Comparison of ENCODE assay signal across 8 mouse cellular contexts in the genomic region with DNA sequence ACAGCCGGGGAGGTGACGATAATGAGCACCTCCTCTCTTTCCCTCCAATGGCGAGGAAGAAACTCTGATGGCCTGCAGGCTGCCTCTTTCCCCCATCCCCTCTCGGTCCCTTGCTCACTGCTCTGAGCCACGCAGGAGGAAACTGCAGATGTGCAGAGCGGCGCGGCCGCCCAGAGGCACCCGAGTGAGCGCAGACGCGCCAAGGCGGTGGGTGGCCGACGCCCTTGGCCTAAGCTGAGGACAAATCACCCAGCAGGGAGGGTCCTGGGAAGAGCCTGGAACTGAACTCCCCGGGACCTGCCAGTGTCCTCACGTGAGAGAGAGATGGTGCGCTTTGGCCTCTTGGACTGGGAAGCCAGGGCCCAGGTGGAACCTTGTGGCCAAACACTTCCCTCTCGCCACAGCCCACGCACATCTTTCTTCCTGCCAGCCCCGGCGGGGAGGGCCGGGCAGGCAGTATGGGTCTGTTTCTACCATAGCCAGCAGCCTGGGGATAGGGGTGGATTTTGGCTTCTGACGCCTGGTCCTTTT.
A peak's percentile ranks its signal among the peaks of the same experiment; 100 is the strongest.
DNase-seq lines count a peak whose midpoint lies in the region; ATAC-seq and TF ChIP-seq lines count a peak whose summit lies in the region.
"Had no signal": no experiment of that assay in that cellular context is flagged by ENCODE, and none has a peak within 500 bp of the region (broad histone marks: within the 10 kb centered on the region; RNA-seq: fewer than 3 reads in every experiment).

No protein-coding gene starts in this region.

- WGBS in embryonic facial prominence, embryonic 11.5 days = 2% methylated on average over 25 of the region's 25 CpGs
- WGBS in heart, adult 2 months = 18% methylated on average over 25 of the region's 25 CpGs
- WGBS in neural tube, embryonic 14.5 days = 5% methylated on average over 24 of the region's 25 CpGs

- no peaks in the 10 kb centered on the region for H3K79me2 ChIP-seq in heart, adult 2 months (replicated peaks; ENCODE audit: control insufficient read depth, insufficient read depth, low read length)

- intact Hi-C loops in heart, adult 2 months (cut with DNase I) = loop anchor here (1.0 to 5.0 kb wide), 2 partner anchors 294 to 360 kb away; a partner anchor contains a TSS

- H3K36me3 ChIP-seq in embryonic facial prominence, embryonic 11.5 days (replicated peaks; ENCODE audit: control insufficient read depth, insufficient read depth, low read depth, low read length) = no peaks in the 10 kb centered on the region
- H3K36me3 ChIP-seq in heart, adult 2 months (ENCODE audit: control insufficient read depth, insufficient read depth, low read length) = no peaks in the 10 kb centered on the region
- no peaks in the 10 kb centered on the region for H3K36me3 ChIP-seq in neural tube, embryonic 14.5 days (ENCODE audit: control insufficient read depth, insufficient read depth, low read length)

- H3K9me3 ChIP-seq in embryonic facial prominence, embryonic 11.5 days (replicated peaks; ENCODE audit: control insufficient read depth, low read length) = no peaks in the 10 kb centered on the region
- no peaks in the 10 kb centered on the region for H3K9me3 ChIP-seq in neural tube, embryonic 14.5 days (ENCODE audit: control insufficient read depth, low read length)

- no peak overlapping the region for H3K27ac ChIP-seq in embryonic facial prominence, embryonic 11.5 days (replicated peaks; ENCODE audit: low read depth, low read length)
- peak overlapping the region; percentile 5; the same call in 1 of the 2 replicates for H3K27ac ChIP-seq in heart, adult 2 months
- H3K27ac ChIP-seq in neural tube, embryonic 14.5 days (ENCODE audit: low read depth, low read length) = peak overlapping the region; percentile 81

- DNase-seq in right cerebral cortex, postnatal 4 days = peak; percentile 35
- no peak for DNase-seq in right cerebral cortex, postnatal 36 days (ENCODE audit: low spot score in 2 of 2)
- DNase-seq in embryonic facial prominence, embryonic 11.5 days (ENCODE audit: low spot score) = peak; percentile 48
- DNase-seq in heart, adult 2 months = peak; percentile 49 to 51
- peak; percentile 47 to 57 for DNase-seq in kidney, postnatal 4 days

- H3K4me1 ChIP-seq in embryonic facial prominence, embryonic 11.5 days (ENCODE audit: control insufficient read depth, insufficient read depth, low read length) = peaks cover 21% of the 10 kb centered on the region
- no peaks in the 10 kb centered on the region for H3K4me1 ChIP-seq in heart, adult 2 months (ENCODE audit: control insufficient read depth, insufficient read depth, low read length)
- peaks cover 59% of the 10 kb centered on the region for H3K4me1 ChIP-seq in neural tube, embryonic 14.5 days (ENCODE audit: control insufficient read depth, insufficient read depth, low read length)

- TF ChIP-seq CTCF in heart, adult 2 months (IDR thresholded peaks at IDR 0.05) = no peak

- H3K4me3 ChIP-seq in embryonic facial prominence, embryonic 11.5 days (ENCODE audit: low read depth, low read length) = peak overlapping the region; percentile 24
- H3K4me3 ChIP-seq in heart, adult 2 months = peak overlapping the region; percentile 28; the same call in 1 of the 2 replicates
- peak overlapping the region; percentile 8; the same call in 1 of the 2 replicates for H3K4me3 ChIP-seq in neural tube, embryonic 14.5 days (ENCODE audit: low read depth, low read length)
- H3K4me3 ChIP-seq: myocyte had no signal

- peak; percentile 23; the same call in 1 of the 2 replicates for TF ChIP-seq POLR2A in heart, adult 2 months (IDR thresholded peaks at IDR 0.05; ENCODE audit: insufficient read depth, low read depth, low read length)

- H3K4me2 ChIP-seq in embryonic facial prominence, embryonic 11.5 days (ENCODE audit: low read depth, low read length) = peak overlapping the region; percentile 61
- H3K4me2 ChIP-seq in neural tube, embryonic 14.5 days (ENCODE audit: low read depth, low read length) = peak overlapping the region; percentile 41

- peak; percentile 57; the same call in 1 of the 2 replicates for ATAC-seq in embryonic facial prominence, embryonic 11.5 days (replicated peaks; ENCODE audit: insufficient number of reproducible peaks, low FRiP score, low TSS enrichment, low read depth)
- ATAC-seq in neural tube, embryonic 14.5 days (ENCODE audit: low read depth) = peak; percentile 19; the same call in 1 of the 2 replicates
- ATAC-seq in erythroid progenitor cell, adult 5-6 weeks (replicated peaks; ENCODE audit: low FRiP score, poor library complexity, severe bottlenecking) = no peak

- peak overlapping the region; percentile 34; the same call in 1 of the 2 replicates for H3K9ac ChIP-seq in embryonic facial prominence, embryonic 11.5 days (replicated peaks; ENCODE audit: low read length)
- H3K9ac ChIP-seq in heart, adult 2 months (ENCODE audit: low read depth, low read length) = peak overlapping the region; percentile 24; the same call in 1 of the 2 replicates
- H3K9ac ChIP-seq in neural tube, embryonic 14.5 days (replicated peaks; ENCODE audit: low read depth, low read length) = peak overlapping the region; percentile 39

- no peak for TF ChIP-seq EP300 in heart, adult 2 months (IDR thresholded peaks at IDR 0.05; ENCODE audit: insufficient read depth, low read depth, low read length)

- peaks cover 6% of the 10 kb centered on the region; the same call in 1 of the 2 replicates for H3K27me3 ChIP-seq in embryonic facial prominence, embryonic 11.5 days (ENCODE audit: control insufficient read depth, insufficient read depth, low read length)
- H3K27me3 ChIP-seq in heart, adult 2 months (ENCODE audit: control insufficient read depth, insufficient read depth, low read length) = peaks cover 7% of the 10 kb centered on the region; the same call in 1 of the 2 replicates
- H3K27me3 ChIP-seq in neural tube, embryonic 14.5 days (ENCODE audit: control insufficient read depth, insufficient read depth, low read length) = no peaks in the 10 kb centered on the region

Comparison
In these comparisons a context has a peak if more than half of its experiments do, and no peak if none do; other contexts are left out.
1. DNase-seq: peak in right cerebral cortex, postnatal 4 days (single experiment), embryonic facial prominence, embryonic 11.5 days (single experiment), heart, adult 2 months (2 of 2) and kidney, postnatal 4 days (2 of 2); none in right cerebral cortex, postnatal 36 days (0 of 2).
2. Peak in every context shown above with its lines, with median percentiles within 50 percentile points of each other: H3K4me3 ChIP-seq and H3K9ac ChIP-seq.